Mouse (Mus musculus) forebrain, embryonic 16.5 days (tissue): ENCODE measurements around the gene Dcst1. TPM values are rescaled to one million over a fixed set of nuclear protein-coding genes. Genes with fewer than 3 reads are reported as not detected.

Experiments used
- ATAC-seq: fragments of 200-750 bp; cut with Nextera tagmentation; 2 replicates; pipeline ENCODE4 v1.8.0; 2017; ENCODE audit warnings: mild to moderate bottlenecking, moderate library complexity
- H3K27ac ChIP-seq: fragments of 300-500 bp; sonication (generic); 2 replicates; pipeline ENCODE4 v1.5.1; 2014; ENCODE audit warnings: low read length, control low read depth
- H3K27me3 ChIP-seq: fragments of 300-500 bp; sonication (generic); replicated peaks from 2 replicates; pipeline ENCODE4 v1.6.1; 2014; ENCODE audit warnings: low read length; ENCODE audit not compliant: control insufficient read depth, insufficient read depth
- H3K36me3 ChIP-seq: fragments of 300-500 bp; sonication (generic); 2 replicates; pipeline ENCODE4 v1.6.1; 2014; ENCODE audit not compliant: control insufficient read depth, insufficient read depth
- H3K4me1 ChIP-seq: fragments of 300-500 bp; sonication (generic); replicated peaks from 2 replicates; pipeline ENCODE4 v1.6.1; 2014; ENCODE audit warnings: low read length; ENCODE audit not compliant: control insufficient read depth, insufficient read depth
- H3K4me2 ChIP-seq: fragments of 300-500 bp; sonication (generic); 2 replicates; pipeline ENCODE4 v1.6.1; 2014; ENCODE audit warnings: mild to moderate bottlenecking, low read length, control low read depth
- H3K4me3 ChIP-seq: fragments of 300-500 bp; sonication (generic); replicated peaks from 2 replicates; pipeline ENCODE4 v1.5.1; 2014; ENCODE audit warnings: mild to moderate bottlenecking, low read length, control low read depth
- H3K9ac ChIP-seq: fragments of 300-500 bp; sonication (generic); replicated peaks from 2 replicates; pipeline ENCODE4 v1.6.1; 2014; ENCODE audit warnings: low read depth, low read length, control low read depth
- H3K9me3 ChIP-seq: fragments of 300-500 bp; sonication (generic); 2 replicates; pipeline ENCODE4 v1.6.1; 2016; ENCODE audit warnings: low read length; ENCODE audit not compliant: control insufficient read depth
- WGBS: fragments of 180-500 bp; shearing (Covaris S2); extraction: QIAGEN DNeasy Blood & Tissue Kit; methylation state at CpG from one replicate; pipeline ENCODE4 v1.1.7; 2014; 5-methylcytosine and 5-hydroxymethylcytosine counted together
- polyA plus RNA-seq: library from polyadenylated mRNA; unstranded; fragments of >200 nt; fragmentation: Nextera tagmentation; extraction: Ambion mirVana; gene quantifications from 2 replicates; pipeline ENCODE4 v1.2.1, GENCODE M21; 2015

Dcst1 gene
- polyA plus RNA-seq, 1 experiment from 2014 or later = 1.3 TPM

DNA sequence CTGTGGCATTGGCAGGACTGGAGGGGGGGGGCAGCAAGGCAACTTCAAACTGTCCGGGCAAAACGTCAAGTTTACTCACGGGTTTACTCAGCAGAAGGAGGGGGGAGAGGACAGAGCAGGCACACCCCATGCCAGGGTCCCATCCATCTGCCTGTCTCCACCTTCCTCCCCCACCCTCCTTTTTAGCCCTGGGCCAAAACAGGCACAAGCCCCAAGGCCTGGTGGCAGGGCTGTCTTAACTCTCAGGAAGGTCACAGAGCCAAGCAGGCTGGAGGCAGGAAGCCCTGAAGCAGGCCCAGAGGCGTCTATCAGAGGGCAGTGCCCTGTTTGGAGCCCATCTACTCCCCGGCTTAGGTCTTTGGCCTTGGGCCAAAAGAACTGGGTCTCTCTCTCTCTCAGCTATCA, 25.1 kb upstream of the Dcst1 start:
- Histone ChIP-seq H3K4me3 (no peak overlapping the region), H3K4me1 (peaks cover 52% of the 10 kb centered on the region), H3K9me3 (no peaks in the 10 kb centered on the region), H3K27me3 (peaks cover 7% of the 10 kb centered on the region; the same call in 1 of the 2 replicates), H3K27ac (no peak overlapping the region), H3K4me2 (no peak overlapping the region), H3K36me3 (no peaks in the 10 kb centered on the region), H3K9ac (no peak overlapping the region)
- no peak for ATAC-seq
- WGBS = 49% methylated on average over 5 of the region's 5 CpGs

DNA sequence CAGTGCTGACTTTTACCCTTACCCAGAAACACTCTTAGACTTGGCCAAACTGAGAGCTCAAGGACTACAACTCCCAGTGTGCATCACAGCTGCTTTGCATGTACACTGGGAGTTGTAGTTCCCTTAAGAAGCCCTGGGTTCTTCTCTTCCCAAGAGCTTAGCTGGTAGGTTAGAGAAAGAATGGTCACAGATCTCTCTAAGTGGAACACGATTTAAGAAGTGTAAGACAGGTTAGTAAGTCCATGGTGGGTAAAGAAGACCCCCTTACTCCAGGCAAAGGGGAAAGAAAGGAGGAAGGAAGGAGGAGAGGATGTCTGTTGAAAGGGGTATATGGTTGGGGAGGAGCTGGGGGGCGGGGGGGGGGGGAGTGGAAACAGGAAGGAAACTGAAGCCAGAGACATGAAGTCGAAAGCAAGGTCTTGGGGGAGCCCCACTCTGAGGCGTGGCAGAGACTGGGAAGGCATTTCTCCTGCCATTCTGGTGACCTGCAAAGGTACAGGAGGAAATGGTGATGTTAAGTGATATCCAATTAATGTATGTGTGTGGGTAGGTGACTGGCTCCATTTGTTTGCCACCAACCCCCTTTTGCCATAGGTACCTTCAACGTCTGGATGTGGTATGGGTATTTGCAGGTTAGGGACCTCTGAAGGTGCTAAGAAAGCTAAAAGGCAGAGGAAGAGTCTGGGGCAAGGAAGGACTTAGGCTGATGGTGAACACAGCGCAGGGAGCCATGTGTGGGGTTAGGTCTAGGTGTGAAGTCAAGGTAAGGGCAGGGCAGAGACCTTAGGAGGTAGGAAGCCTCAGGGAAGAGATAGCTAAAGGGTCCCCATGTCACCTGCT, 24.1 kb upstream of the Dcst1 start:
- Histone ChIP-seq H3K27ac (no peak overlapping the region), H3K36me3 (no peaks in the 10 kb centered on the region), H3K4me1 (peaks cover 42% of the 10 kb centered on the region), H3K4me3 (no peak overlapping the region), H3K9me3 (no peaks in the 10 kb centered on the region), H3K9ac (no peak overlapping the region), H3K4me2 (no peak overlapping the region), H3K27me3 (no peaks in the 10 kb centered on the region)
- peak; percentile 47 for ATAC-seq
- 68% methylated on average over 6 of the region's 6 CpGs for WGBS

DNA sequence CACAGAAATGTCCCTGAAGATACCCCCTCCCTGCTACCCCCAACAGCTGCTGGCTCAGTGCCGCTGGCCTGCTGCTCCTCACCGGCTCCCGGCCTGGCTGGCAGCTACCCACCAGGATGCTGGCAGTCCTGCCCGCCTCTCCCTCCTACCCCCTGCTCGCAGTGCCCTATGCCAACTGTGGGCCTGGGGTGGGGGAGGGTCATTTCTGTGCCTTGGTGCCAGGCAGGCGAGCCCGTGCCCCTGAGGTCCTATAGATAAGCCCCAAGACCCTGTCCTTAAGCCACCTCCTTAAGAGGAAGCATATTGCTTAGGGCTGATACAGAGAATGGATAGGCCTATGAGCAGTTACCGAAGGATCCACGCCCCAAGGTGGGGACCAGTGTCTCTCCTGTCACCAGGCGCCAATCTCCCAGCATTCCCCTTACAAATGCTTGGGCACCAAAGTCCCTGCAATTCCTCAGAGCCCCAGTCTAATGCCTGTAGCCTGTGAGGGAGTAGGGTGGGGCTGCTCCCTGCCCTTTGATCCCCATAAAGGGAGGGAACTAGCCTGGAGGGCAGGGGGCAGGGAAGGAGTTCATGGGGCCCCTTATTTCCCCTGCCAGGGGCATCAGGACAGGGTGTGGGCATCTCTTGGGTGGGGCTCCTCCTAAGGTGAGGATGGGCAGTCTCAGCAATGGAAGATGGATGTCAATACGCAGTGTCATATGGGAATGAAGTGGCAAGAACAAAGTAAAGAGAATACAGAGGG, 23.3 kb upstream of the Dcst1 start:
- no peak overlapping the region for H3K4me2 ChIP-seq
- WGBS = 58% methylated on average over 11 of the region's 11 CpGs
- ATAC-seq = peak; percentile 16

GRCm38 (mm10) chr3:89387632-89388031, 22.6 kb upstream of the Dcst1 start:
- Histone ChIP-seq H3K4me2 (no peak overlapping the region), H3K27me3 (no peaks in the 10 kb centered on the region), H3K9ac (no peak overlapping the region), H3K4me1 (peaks cover 27% of the 10 kb centered on the region), H3K27ac (no peak overlapping the region), H3K4me3 (no peak overlapping the region), H3K9me3 (no peaks in the 10 kb centered on the region), H3K36me3 (no peaks in the 10 kb centered on the region)
- 76% methylated on average over 11 of the region's 11 CpGs for WGBS
- ATAC-seq = no peak

More for the DNA sequence above, 23.3 kb upstream of the Dcst1 start:
- H3K27ac ChIP-seq = no peak overlapping the region
- no peaks in the 10 kb centered on the region for H3K27me3 ChIP-seq
- H3K4me3 ChIP-seq = no peak overlapping the region
- H3K4me1 ChIP-seq = peaks cover 34% of the 10 kb centered on the region
- H3K36me3 ChIP-seq = no peaks in the 10 kb centered on the region
- no peaks in the 10 kb centered on the region for H3K9me3 ChIP-seq
- no peak overlapping the region for H3K9ac ChIP-seq

DNA sequence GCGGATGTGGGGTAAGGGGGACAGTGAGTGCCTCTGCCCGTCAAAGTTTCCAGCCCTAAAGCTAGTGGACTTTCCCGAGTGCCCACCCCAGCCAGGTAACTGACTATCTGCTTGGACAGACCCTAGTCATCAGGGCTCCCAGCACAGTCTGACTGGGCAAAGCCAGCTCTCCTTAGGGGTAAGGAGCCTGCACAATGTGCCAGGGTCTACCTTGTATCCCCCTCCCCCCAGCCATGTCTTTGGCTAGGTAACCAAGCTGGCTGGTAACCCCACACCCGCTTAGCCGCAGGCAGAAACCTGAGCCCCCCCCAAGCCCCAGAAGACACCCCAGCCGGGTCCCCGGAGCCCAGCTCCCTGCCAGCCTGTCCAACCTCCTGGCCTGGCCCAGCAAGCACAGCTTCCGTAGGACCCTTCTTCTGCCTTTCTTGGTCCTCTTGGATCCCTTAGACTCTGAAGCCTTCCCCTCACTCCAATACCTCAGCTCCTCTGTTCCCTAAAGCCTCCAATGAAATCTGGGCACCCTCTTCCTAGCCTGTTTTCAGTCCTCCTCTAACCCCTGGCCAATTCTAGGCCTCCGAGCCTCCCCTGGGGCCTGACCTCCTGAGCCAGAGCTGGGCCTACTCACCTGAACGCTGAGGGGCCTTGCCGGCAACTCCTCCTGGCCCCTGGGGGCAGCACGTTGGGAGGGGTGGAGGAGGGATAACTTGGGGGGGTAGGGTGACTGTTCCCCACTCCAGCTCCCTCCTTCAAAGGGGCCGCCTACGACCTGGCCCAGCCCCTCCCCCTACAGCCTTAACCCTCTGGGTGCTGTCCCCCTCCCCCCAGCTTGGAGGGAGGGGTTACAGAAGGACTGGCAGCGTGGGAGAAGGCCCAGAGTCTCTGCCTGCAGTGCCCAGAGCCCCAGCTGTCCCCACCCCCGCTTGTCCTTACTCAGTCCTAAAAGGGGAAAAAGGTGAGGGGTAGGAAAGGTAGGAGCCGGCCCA, 21.7 kb upstream of the Dcst1 start:
- Histone ChIP-seq H3K27ac (no peak overlapping the region), H3K4me1 (peaks cover 18% of the 10 kb centered on the region), H3K36me3 (no peaks in the 10 kb centered on the region), H3K4me2 (no peak overlapping the region), H3K27me3 (no peaks in the 10 kb centered on the region), H3K9ac (no peak overlapping the region), H3K9me3 (no peaks in the 10 kb centered on the region), H3K4me3 (no peak overlapping the region)
- 59% methylated on average over 17 of the region's 17 CpGs for WGBS
- ATAC-seq = no peak

GRCm38 (mm10) chr3:89385451-89385850, 20.4 kb upstream of the Dcst1 start:
- Histone ChIP-seq H3K4me3 (no peak overlapping the region), H3K9ac (no peak overlapping the region), H3K4me2 (no peak overlapping the region), H3K4me1 (peaks cover 6% of the 10 kb centered on the region), H3K9me3 (no peaks in the 10 kb centered on the region), H3K36me3 (no peaks in the 10 kb centered on the region), H3K27me3 (no peaks in the 10 kb centered on the region), H3K27ac (no peak overlapping the region)
- WGBS = 41% methylated on average over 8 of the region's 11 CpGs
- no peak for ATAC-seq

DNA sequence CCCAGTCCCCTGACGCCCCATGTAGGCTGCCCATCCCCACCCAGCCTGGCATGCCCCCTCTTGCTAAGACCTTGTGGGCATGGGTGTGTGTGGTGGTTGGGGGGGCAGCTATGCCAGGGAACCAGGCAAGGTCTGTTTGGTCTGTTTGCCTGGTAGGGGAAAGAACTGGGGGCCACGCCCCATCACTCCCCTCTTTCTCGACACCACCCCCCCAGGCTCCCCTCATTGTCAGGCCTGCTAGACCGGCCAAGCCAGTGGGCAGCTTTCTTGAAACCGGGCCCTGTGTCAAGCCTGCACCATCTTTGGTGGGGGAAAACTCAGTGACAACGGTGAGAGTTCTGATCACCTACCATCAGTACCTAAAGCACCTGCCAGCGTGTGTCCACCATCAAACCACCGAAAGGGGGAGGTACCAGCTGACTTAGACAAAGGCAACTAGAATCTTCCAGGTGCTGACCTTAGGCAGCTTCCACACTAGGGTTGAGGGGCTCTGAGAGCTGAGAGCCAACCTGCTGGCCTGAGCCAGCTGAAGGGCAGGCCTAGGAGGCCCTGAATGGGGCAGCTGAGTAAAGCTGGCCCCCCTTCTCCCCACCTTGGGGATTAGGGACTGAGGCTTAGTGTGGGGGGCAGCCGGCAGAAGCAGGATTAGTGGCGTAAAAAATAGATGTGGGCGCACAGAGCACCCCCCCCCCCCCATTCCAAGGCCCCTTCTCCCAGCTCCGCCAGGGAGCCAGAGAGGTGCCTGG, 19.5 kb upstream of the Dcst1 start:
- H3K27ac ChIP-seq = no peak overlapping the region
- H3K9me3 ChIP-seq = no peaks in the 10 kb centered on the region
- H3K4me1 ChIP-seq = peaks cover 6% of the 10 kb centered on the region
- H3K9ac ChIP-seq = no peak overlapping the region
- 53% methylated on average over 12 of the region's 12 CpGs for WGBS
- no peak overlapping the region for H3K4me3 ChIP-seq
- no peaks in the 10 kb centered on the region for H3K36me3 ChIP-seq
- H3K4me2 ChIP-seq = no peak overlapping the region
- ATAC-seq = no peak
- no peaks in the 10 kb centered on the region for H3K27me3 ChIP-seq

DNA sequence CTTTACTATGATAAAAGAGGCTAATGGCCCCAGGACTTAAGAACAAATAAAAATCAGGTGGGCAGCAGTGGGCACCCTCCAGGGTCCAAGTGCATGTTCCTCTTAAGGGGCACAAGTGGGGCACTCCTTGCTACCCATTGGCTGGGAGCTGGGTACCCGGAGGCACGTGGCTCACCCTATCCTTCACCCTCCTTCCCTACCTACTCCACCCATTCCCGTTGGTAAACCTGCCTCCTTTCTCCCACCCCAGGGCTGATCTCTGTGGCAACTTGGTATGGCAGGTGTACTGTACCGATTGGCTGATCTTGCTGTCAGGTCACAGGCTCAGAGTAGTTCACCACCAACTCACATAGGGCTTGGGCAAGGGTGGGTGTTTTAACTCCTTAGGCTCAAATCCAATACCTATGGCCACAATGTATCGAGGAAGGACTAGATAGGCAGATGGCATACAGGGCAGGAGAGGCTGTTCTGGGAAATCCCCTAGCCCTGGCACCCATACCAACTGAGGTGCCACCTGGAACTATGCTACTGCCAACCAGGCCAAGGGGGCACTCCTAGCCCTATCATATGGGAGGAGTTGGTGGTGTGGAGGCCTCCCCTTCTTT, 18.7 kb upstream of the Dcst1 start:
- no peaks in the 10 kb centered on the region for H3K36me3 ChIP-seq
- H3K27me3 ChIP-seq = no peaks in the 10 kb centered on the region
- WGBS = 90% methylated on average over 5 of the region's 5 CpGs
- H3K4me2 ChIP-seq = no peak overlapping the region
- ATAC-seq = no peak
- no peaks in the 10 kb centered on the region for H3K9me3 ChIP-seq
- H3K4me3 ChIP-seq = no peak overlapping the region
- H3K4me1 ChIP-seq = peaks cover 9% of the 10 kb centered on the region
- no peak overlapping the region for H3K9ac ChIP-seq
- H3K27ac ChIP-seq = no peak overlapping the region
